10 mouse cellular contexts compared by ENCODE assay signal in the genomic region with DNA sequence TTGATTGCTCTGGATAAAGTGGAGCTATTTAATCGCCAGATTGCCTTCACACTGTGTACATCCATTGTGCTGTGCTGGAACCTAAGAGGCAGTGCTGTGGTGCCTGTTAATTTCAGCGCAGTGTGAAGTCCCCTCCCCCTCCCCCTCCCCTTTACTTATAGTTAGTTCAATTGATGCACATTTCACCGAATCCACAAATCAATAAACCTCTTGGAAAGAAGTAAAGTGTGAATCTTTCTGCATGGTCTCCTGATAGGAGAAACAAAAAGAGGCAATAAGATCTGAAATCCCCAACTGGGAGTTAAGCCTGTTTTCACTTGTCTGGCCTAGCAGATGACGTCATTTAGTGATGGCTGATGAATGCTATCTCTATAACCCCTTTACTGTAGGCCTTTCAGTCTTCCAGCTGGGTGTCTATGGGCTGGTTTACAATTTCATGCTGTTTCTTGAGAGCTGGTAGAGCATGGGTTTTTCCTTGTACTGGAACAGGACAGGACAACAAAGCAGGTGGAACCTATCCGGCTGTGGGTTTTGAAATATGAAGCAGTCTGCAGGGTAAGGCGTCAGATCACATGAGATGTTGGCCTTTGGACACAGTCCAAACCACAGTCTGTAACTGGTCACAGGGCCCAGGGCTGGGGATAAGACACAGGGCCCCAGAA.
A peak's percentile ranks its signal among the peaks of the same experiment; 100 is the strongest.
DNase-seq lines count a peak whose midpoint lies in the region; ATAC-seq and TF ChIP-seq lines count a peak whose summit lies in the region.
"Had no signal": no experiment of that assay in that cellular context is flagged by ENCODE, and none has a peak within 500 bp of the region (broad histone marks: within the 10 kb centered on the region; RNA-seq: fewer than 3 reads in every experiment).

No protein-coding gene starts in this region.

- H3K9me3 ChIP-seq in kidney, embryonic 14.5 days (ENCODE audit: control insufficient read depth, low read length), result no peaks in the 10 kb centered on the region
- no peaks in the 10 kb centered on the region for H3K9me3 ChIP-seq in embryonic facial prominence, embryonic 12.5 days
- no peaks in the 10 kb centered on the region for H3K9me3 ChIP-seq in hindbrain, embryonic 12.5 days (replicated peaks)
- no peaks in the 10 kb centered on the region for H3K9me3 ChIP-seq in midbrain, postnatal 0 days (ENCODE audit: low read length)

- no peak overlapping the region for H3K4me2 ChIP-seq in kidney, embryonic 14.5 days (replicated peaks; ENCODE audit: low read depth, low read length)
- no peak overlapping the region for H3K4me2 ChIP-seq in embryonic facial prominence, embryonic 12.5 days (replicated peaks)
- no peak overlapping the region for H3K4me2 ChIP-seq in hindbrain, embryonic 12.5 days (replicated peaks)
- no peak overlapping the region for H3K4me2 ChIP-seq in midbrain, postnatal 0 days (ENCODE audit: low read depth, low read length, poor library complexity, severe bottlenecking)

- H3K9ac ChIP-seq in kidney, embryonic 14.5 days (ENCODE audit: low read depth, low read length), result no peak overlapping the region
- no peak overlapping the region for H3K9ac ChIP-seq in embryonic facial prominence, embryonic 12.5 days
- no peak overlapping the region for H3K9ac ChIP-seq in hindbrain, embryonic 12.5 days
- H3K9ac ChIP-seq in midbrain, postnatal 0 days (replicated peaks; ENCODE audit: low read length, poor library complexity, severe bottlenecking), result no peak overlapping the region

- no peaks in the 10 kb centered on the region for H3K27me3 ChIP-seq in kidney, embryonic 14.5 days (ENCODE audit: control insufficient read depth, insufficient read depth, low read length)
- no peaks in the 10 kb centered on the region for H3K27me3 ChIP-seq in embryonic facial prominence, embryonic 12.5 days
- H3K27me3 ChIP-seq in hindbrain, embryonic 12.5 days, result no peaks in the 10 kb centered on the region
- no peaks in the 10 kb centered on the region for H3K27me3 ChIP-seq in midbrain, postnatal 0 days (ENCODE audit: insufficient read depth, low read length)

- H3K36me3 ChIP-seq in kidney, embryonic 14.5 days (ENCODE audit: control insufficient read depth, insufficient read depth, low read length), result no peaks in the 10 kb centered on the region
- no peaks in the 10 kb centered on the region for H3K36me3 ChIP-seq in embryonic facial prominence, embryonic 12.5 days
- no peaks in the 10 kb centered on the region for H3K36me3 ChIP-seq in hindbrain, embryonic 12.5 days
- no peaks in the 10 kb centered on the region for H3K36me3 ChIP-seq in midbrain, postnatal 0 days (ENCODE audit: insufficient read depth, low read length)

- H3K4me1 ChIP-seq in kidney, embryonic 14.5 days (ENCODE audit: control insufficient read depth, insufficient read depth, low read length), result no peaks in the 10 kb centered on the region
- H3K4me1 ChIP-seq in embryonic facial prominence, embryonic 12.5 days, result 0 out of 2 replicates have a peak, but pooled peaks cover 5% of the 10 kb centered on the region
- H3K4me1 ChIP-seq in hindbrain, embryonic 12.5 days, result peaks cover 8% of the 10 kb centered on the region; the same call in 1 of the 2 replicates
- no peaks in the 10 kb centered on the region for H3K4me1 ChIP-seq in midbrain, postnatal 0 days (ENCODE audit: insufficient read depth, low read length)

- 49% methylated on average over 6 of the region's 6 CpGs for WGBS in kidney, embryonic 14.5 days
- WGBS in embryonic facial prominence, embryonic 12.5 days, result 39% methylated on average over 6 of the region's 6 CpGs
- 32% methylated on average over 6 of the region's 6 CpGs for WGBS in hindbrain, embryonic 12.5 days
- WGBS in midbrain, postnatal 0 days, result 19% methylated on average over 6 of the region's 6 CpGs

- H3K27ac ChIP-seq in kidney, embryonic 14.5 days (ENCODE audit: low read depth, low read length), result no peak overlapping the region
- H3K27ac ChIP-seq in embryonic facial prominence, embryonic 12.5 days, result no peak overlapping the region
- H3K27ac ChIP-seq in hindbrain, embryonic 12.5 days, result no peak overlapping the region
- no peak overlapping the region for H3K27ac ChIP-seq in midbrain, postnatal 0 days (ENCODE audit: low read depth, low read length)

- H3K4me3 ChIP-seq in kidney, embryonic 14.5 days (ENCODE audit: low read length), result no peak overlapping the region
- H3K4me3 ChIP-seq in embryonic facial prominence, embryonic 12.5 days, result no peak overlapping the region
- H3K4me3 ChIP-seq in hindbrain, embryonic 12.5 days, result no peak overlapping the region
- H3K4me3 ChIP-seq in midbrain, postnatal 0 days (ENCODE audit: low read depth, low read length), result no peak overlapping the region

- no peak for DNase-seq in kidney, adult 11 months
- DNase-seq in midbrain, postnatal 0 days (ENCODE audit: low spot score), result peak; percentile 48
- no peak for DNase-seq in thymus, adult 18-20 months
- DNase-seq in ovary, postnatal 36 days (ENCODE audit: low spot score), result no peak
- DNase-seq in adrenal gland, postnatal 14 days, result no peak
- DNase-seq: cerebellum, adult 11 months; lung, postnatal 14 days had no signal

- peak; percentile 46; the same call in 1 of the 2 replicates for ATAC-seq in kidney, embryonic 14.5 days (ENCODE audit: low FRiP score, low TSS enrichment)
- peak; percentile 87 for ATAC-seq in embryonic facial prominence, embryonic 12.5 days (ENCODE audit: insufficient number of reproducible peaks, insufficient read depth, low FRiP score, low TSS enrichment)
- ATAC-seq in hindbrain, embryonic 12.5 days (ENCODE audit: low FRiP score), result peak; percentile 88
- ATAC-seq in midbrain, postnatal 0 days (ENCODE audit: low FRiP score), result peak; percentile 71

- no peak for TF ChIP-seq CTCF in midbrain, postnatal 0 days (IDR thresholded peaks at IDR 0.05)
